Mouse (Mus musculus) brain, embryonic 14.5 days (tissue): ENCODE measurements around the gene C1qb.

Experiments
- CTCF ChIP-seq: fragments of 200-500 bp; IDR thresholded peaks from 2 replicates; pipeline ENCODE4 v1.5.1; 2012; ENCODE audit warnings: inconsistent platforms, mild to moderate bottlenecking, moderate library complexity, borderline replicate concordance; ENCODE audit not compliant: insufficient read depth, insufficient read length; ENCODE audit errors: extremely low read depth
- POLR2A ChIP-seq: fragments of 200-500 bp; IDR thresholded peaks from 2 replicates; pipeline ENCODE4 v1.6.1; 2012; ENCODE audit warnings: mild to moderate bottlenecking, inconsistent platforms, borderline replicate concordance; ENCODE audit not compliant: poor library complexity, insufficient read depth, insufficient read length, severe bottlenecking; ENCODE audit errors: extremely low read depth

GRCm38 (mm10) chr4:136895861-136896260, 9.9 kb upstream of the C1qb start:
- TF ChIP-seq POLR2A, result no peak
- no peak for TF ChIP-seq CTCF
